Mouse (Mus musculus) spleen, adult 2 months (tissue): Measurements from ENCODE around the gene Bcl2.

Experiments used
- CTCF ChIP-seq: fragments of 200-500 bp; IDR thresholded peaks from 2 replicates; pipeline ENCODE4 v1.5.1; 2011; ENCODE audit warnings: mild to moderate bottlenecking, inconsistent platforms; ENCODE audit not compliant: insufficient read depth, insufficient read length, insufficient replicate concordance; ENCODE audit errors: extremely low read depth
- POLR2A ChIP-seq: fragments of 200-500 bp; IDR thresholded peaks from 2 replicates; pipeline ENCODE4 v1.6.1; 2011; ENCODE audit warnings: low read depth, low read length, inconsistent platforms

- no peak for TF ChIP-seq CTCF
- TF ChIP-seq POLR2A: no peak
These were observed 2.5 kb downstream of the Bcl2 start for GRCm38 (mm10) chr1:106711356-106712125.
